Mouse (Mus musculus) neural tube, embryonic 11.5 days (tissue): ENCODE measurements around the gene Smyd3. TPM values are rescaled to one million over a fixed set of nuclear protein-coding genes. Genes with fewer than 3 reads are reported as not detected.
A peak's percentile ranks its signal among the peaks of the same experiment; 100 is the strongest.

Experiments used
- ATAC-seq: fragments of 200-750 bp; cut with Nextera tagmentation; 2 replicates; pipeline ENCODE4 v1.8.0; 2017; ENCODE audit warnings: moderate number of reproducible peaks, mild to moderate bottlenecking, moderate TSS enrichment, moderate library complexity; ENCODE audit not compliant: insufficient read depth, low FRiP score, low TSS enrichment
- DNase-seq: peaks from one replicate; pipeline ENCODE4 v3.0.0-alpha.2; 2015; ENCODE audit warnings: low spot score
- H3K27ac ChIP-seq: fragments of 300-500 bp; sonication (generic); 2 replicates; pipeline ENCODE4 v1.5.1; 2014; ENCODE audit warnings: low read depth, mild to moderate bottlenecking, low read length
- H3K27me3 ChIP-seq: fragments of 300-500 bp; sonication (generic); 2 replicates; pipeline ENCODE4 v1.6.1; 2014; ENCODE audit warnings: mild to moderate bottlenecking, low read length, mixed read lengths; ENCODE audit not compliant: control insufficient read depth, insufficient read depth
- H3K36me3 ChIP-seq: fragments of 300-500 bp; sonication (generic); 2 replicates; pipeline ENCODE4 v1.6.1; 2014; ENCODE audit warnings: mild to moderate bottlenecking, low read length, moderate library complexity, mixed read lengths; ENCODE audit not compliant: control insufficient read depth, insufficient read depth
- H3K4me1 ChIP-seq: fragments of 300-500 bp; sonication (generic); 2 replicates; pipeline ENCODE4 v1.6.1; 2014; ENCODE audit warnings: low read length, mixed read lengths; ENCODE audit not compliant: control insufficient read depth, insufficient read depth
- H3K4me2 ChIP-seq: fragments of 300-500 bp; sonication (generic); 2 replicates; pipeline ENCODE4 v1.6.1; 2014; ENCODE audit warnings: low read depth, mild to moderate bottlenecking, moderate library complexity
- H3K4me3 ChIP-seq: fragments of 300-500 bp; sonication (generic); 2 replicates; pipeline ENCODE4 v1.5.1; 2014; ENCODE audit warnings: low read depth, low read length
- H3K9ac ChIP-seq: fragments of 300-500 bp; sonication (generic); 2 replicates; pipeline ENCODE4 v1.6.1; 2014; ENCODE audit warnings: mild to moderate bottlenecking, low read length
- H3K9me3 ChIP-seq: fragments of 300-500 bp; sonication (generic); 2 replicates; pipeline ENCODE4 v1.6.1; 2016; ENCODE audit warnings: low read length; ENCODE audit not compliant: control insufficient read depth
- WGBS: fragments of 180-500 bp; shearing (Covaris S2); extraction: QIAGEN DNeasy Blood & Tissue Kit; methylation state at CpG from one replicate; pipeline ENCODE4 v1.1.7; 2014; 5-methylcytosine and 5-hydroxymethylcytosine counted together
- polyA plus RNA-seq: library from polyadenylated mRNA; unstranded; fragments of >200 nt; fragmentation: Nextera tagmentation; extraction: Ambion mirVana; gene quantifications from 2 replicates; pipeline ENCODE4 v1.2.1, GENCODE M21; 2014

Smyd3 gene
- polyA plus RNA-seq, 1 experiment from 2014 or later = 19.7 TPM

GRCm38 (mm10) chr1:179064601-179065293, 453.1 kb downstream of the Smyd3 start:
- Histone ChIP-seq H3K36me3 (no peaks in the 10 kb centered on the region), H3K4me1 (peaks cover 22% of the 10 kb centered on the region), H3K4me2 (no peak overlapping the region), H3K27ac (no peak overlapping the region), H3K27me3 (no peaks in the 10 kb centered on the region), H3K4me3 (no peak overlapping the region), H3K9ac (no peak overlapping the region), H3K9me3 (no peaks in the 10 kb centered on the region)
- DNase-seq (no peak), ATAC-seq (no peak)
- WGBS = 82% methylated on average over 14 of the region's 14 CpGs

- Histone ChIP-seq H3K4me2 (no peak overlapping the region), H3K27ac (no peak overlapping the region), H3K4me1 (peaks cover 22% of the 10 kb centered on the region), H3K36me3 (no peaks in the 10 kb centered on the region), H3K27me3 (no peaks in the 10 kb centered on the region), H3K9me3 (no peaks in the 10 kb centered on the region), H3K9ac (no peak overlapping the region), H3K4me3 (no peak overlapping the region)
- DNase-seq = peak; percentile 44
- 30% methylated on average over 9 of the region's 9 CpGs for WGBS
- no peak for ATAC-seq
Observed at GRCm38 (mm10) chr1:179061759-179062168, 456.1 kb downstream of the Smyd3 start.

- Histone ChIP-seq H3K4me3 (no peak overlapping the region), H3K27me3 (no peaks in the 10 kb centered on the region), H3K4me1 (peaks cover 22% of the 10 kb centered on the region), H3K27ac (no peak overlapping the region), H3K36me3 (no peaks in the 10 kb centered on the region), H3K4me2 (no peak overlapping the region), H3K9ac (no peak overlapping the region), H3K9me3 (no peaks in the 10 kb centered on the region)
- WGBS = 86% methylated on average over 4 of the region's 4 CpGs
- ATAC-seq = no peak
- DNase-seq = no peak
Observed at GRCm38 (mm10) chr1:179061053-179061452, 456.8 kb downstream of the Smyd3 start.

- H3K27ac ChIP-seq = no peak overlapping the region
- ATAC-seq = peak; percentile 52; the same call in 1 of the 2 replicates
- H3K4me2 ChIP-seq = no peak overlapping the region
Observed at GRCm38 (mm10) chr1:179060113-179060955, 457.5 kb downstream of the Smyd3 start.

GRCm38 (mm10) chr1:179059286-179060112, 458.3 kb downstream of the Smyd3 start:
- Histone ChIP-seq H3K9ac (no peak overlapping the region), H3K27me3 (no peaks in the 10 kb centered on the region), H3K4me2 (no peak overlapping the region), H3K36me3 (no peaks in the 10 kb centered on the region), H3K4me1 (peaks cover 15% of the 10 kb centered on the region), H3K9me3 (no peaks in the 10 kb centered on the region), H3K4me3 (no peak overlapping the region), H3K27ac (no peak overlapping the region)
- ATAC-seq (no peak), DNase-seq (no peak)
- 81% methylated on average over 15 of the region's 15 CpGs for WGBS

More at GRCm38 (mm10) chr1:179060113-179060955, 457.5 kb downstream of the Smyd3 start:
- H3K4me1 ChIP-seq = peaks cover 18% of the 10 kb centered on the region
- H3K36me3 ChIP-seq = no peaks in the 10 kb centered on the region
- no peaks in the 10 kb centered on the region for H3K27me3 ChIP-seq
- WGBS = 59% methylated on average over 18 of the region's 18 CpGs
- H3K9me3 ChIP-seq = no peaks in the 10 kb centered on the region
- DNase-seq = peak; percentile 32
- no peak overlapping the region for H3K4me3 ChIP-seq
- no peak overlapping the region for H3K9ac ChIP-seq

GRCm38 (mm10) chr1:179058675-179059074, 459.2 kb downstream of the Smyd3 start:
- DNase-seq (no peak), ATAC-seq (no peak)
- Histone ChIP-seq H3K36me3 (no peaks in the 10 kb centered on the region), H3K9me3 (no peaks in the 10 kb centered on the region), H3K4me2 (no peak overlapping the region), H3K4me1 (peaks cover 15% of the 10 kb centered on the region), H3K9ac (no peak overlapping the region), H3K27ac (no peak overlapping the region), H3K4me3 (no peak overlapping the region), H3K27me3 (no peaks in the 10 kb centered on the region)
- WGBS = 76% methylated on average over 4 of the region's 4 CpGs

- DNase-seq = no peak
- WGBS = 70% methylated on average over 3 of the region's 3 CpGs
Observed at GRCm38 (mm10) chr1:179055760-179056159, 462.1 kb downstream of the Smyd3 start.

GRCm38 (mm10) chr1:179054385-179055116, 463.3 kb downstream of the Smyd3 start:
- H3K4me1 ChIP-seq = no peaks in the 10 kb centered on the region
- H3K4me3 ChIP-seq = no peak overlapping the region
- no peak for DNase-seq
- no peaks in the 10 kb centered on the region for H3K9me3 ChIP-seq
- H3K36me3 ChIP-seq = no peaks in the 10 kb centered on the region
- ATAC-seq = no peak
- no peak overlapping the region for H3K4me2 ChIP-seq
- no peak overlapping the region for H3K27ac ChIP-seq
- WGBS = 72% methylated on average over 7 of the region's 7 CpGs
- no peaks in the 10 kb centered on the region for H3K27me3 ChIP-seq
- H3K9ac ChIP-seq = no peak overlapping the region

More at GRCm38 (mm10) chr1:179055760-179056159, 462.1 kb downstream of the Smyd3 start:
- Histone ChIP-seq H3K27me3 (no peaks in the 10 kb centered on the region), H3K9me3 (no peaks in the 10 kb centered on the region), H3K9ac (no peak overlapping the region), H3K4me3 (no peak overlapping the region), H3K4me1 (peaks cover 4% of the 10 kb centered on the region), H3K4me2 (no peak overlapping the region), H3K36me3 (no peaks in the 10 kb centered on the region), H3K27ac (no peak overlapping the region)
- no peak for ATAC-seq
